Mouse (Mus musculus) left cerebral cortex, postnatal 14 days (tissue): Measurements from ENCODE around the gene D17Wsu92e. TPM values are rescaled to one million over a fixed set of nuclear protein-coding genes. Genes with fewer than 3 reads are reported as not detected.
"Not testable (repeated sequence)": the region's sequence is repeated elsewhere in the genome, so short reads cannot be mapped to it uniquely, and the experiment has no call there.

Source experiments
- DNase-seq, 2 experiments: peaks; one replicate each; pipeline ENCODE4 v3.0.0; 2021 to 2022; ENCODE audit warnings: low spot score in 2 of 2, mixed read lengths in 1 of 2
- intact Hi-C: fragments of 180-260 bp; cut with DNase I; formaldehyde crosslinking; loops from one replicate; pipeline ENCODE4 v1.15.1; 2025
- long read RNA-seq, 2 experiments: library from polyadenylated mRNA; stranded (forward); transcript quantifications; one replicate each; pipeline ENCODE4 v2.0.0; 2021
- total RNA-seq, 2 experiments: library from RNA; stranded (reverse); gene quantifications; 2 replicates each; pipeline ENCODE4 v1.2.3; 2021

The D17Wsu92e gene
- total RNA-seq, result 100 to 1,000 TPM; 136 to 137 TPM
- long read RNA-seq, experiment 1, transcript D17Wsu92e-203 (5 exons, 3,892 nt), result major isoform, 26 of 90 reads
- long read RNA-seq, experiment 1, partial matches to known transcripts, result 4 of 90 reads
- long read RNA-seq, experiment 1, other reads (novel, unspliced or antisense), result 51 of 90 reads
- long read RNA-seq, experiment 2, transcript D17Wsu92e-202 (5 exons, 3,573 nt), result minor isoform, 7 of 77 reads
- long read RNA-seq, experiment 2, transcript D17Wsu92e-203 (5 exons, 3,892 nt), result major isoform, 21 of 77 reads
- long read RNA-seq, experiment 2, partial matches to known transcripts, result 44 of 77 reads
- long read RNA-seq, experiment 2, other reads (novel, unspliced or antisense), result 2 of 77 reads

- peak; percentile 98 for DNase-seq
- intact Hi-C loops, result loop anchor here (5.0 kb wide), 1 partner anchor 818 kb away; no protein-coding TSS in a partner anchor
Measured at GRCm38 (mm10) chr17:27820568-27821406, at the start of gene D17Wsu92e. Gene D17Wsu92e (minus strand): TSS chr17:27820648.

GRCm38 (mm10) chr17:27866737-27867136, 46.3 kb upstream of the D17Wsu92e start:
- intact Hi-C loops, result no loop called here

GRCm38 (mm10) chr17:27865461-27865860, 45.0 kb upstream of the D17Wsu92e start:
- intact Hi-C loops, result no loop called here
- no peak for DNase-seq

More at GRCm38 (mm10) chr17:27866737-27867136, 46.3 kb upstream of the D17Wsu92e start:
- DNase-seq, result no peak

- intact Hi-C loops, result no loop called here
- DNase-seq, result no peak
Measured at GRCm38 (mm10) chr17:27859131-27859530, 38.7 kb upstream of the D17Wsu92e start.

GRCm38 (mm10) chr17:27857649-27858475, 37.4 kb upstream of the D17Wsu92e start:
- intact Hi-C loops, result no loop called here
- DNase-seq, result no peak

- DNase-seq, result peak; percentile 37 to 43
- intact Hi-C loops, result no loop called here
Measured at GRCm38 (mm10) chr17:27856798-27857648, 36.6 kb upstream of the D17Wsu92e start.

- peak; percentile 58 to 83 for DNase-seq
- intact Hi-C loops, result no loop called here
Measured at GRCm38 (mm10) chr17:27856265-27856797, 35.9 kb upstream of the D17Wsu92e start, which contains the start of gene Uhrf1bp1. Gene Uhrf1bp1 (plus strand): TSS chr17:27856441.

GRCm38 (mm10) chr17:27851076-27851475, 30.6 kb upstream of the D17Wsu92e start:
- DNase-seq, result peak in 1 of 2 experiments; percentile 46
- intact Hi-C loops, result no loop called here

- no peak for DNase-seq
- intact Hi-C loops, result no loop called here
Measured at GRCm38 (mm10) chr17:27848351-27848750, 27.9 kb upstream of the D17Wsu92e start.

GRCm38 (mm10) chr17:27839469-27840252, 19.2 kb upstream of the D17Wsu92e start:
- intact Hi-C loops, result loop anchor here (2.0 kb wide), 1 partner anchor 67 kb away; no protein-coding TSS in a partner anchor

GRCm38 (mm10) chr17:27837850-27838249, 17.4 kb upstream of the D17Wsu92e start, which contains the start of gene Snrpc:
Gene Snrpc (plus strand): TSS chr17:27838150.
- intact Hi-C loops, DNase-seq: not testable (repeated sequence)

More at GRCm38 (mm10) chr17:27839469-27840252, 19.2 kb upstream of the D17Wsu92e start:
- peak; percentile 95 to 97 for DNase-seq

- no peak for DNase-seq
- intact Hi-C loops, result no loop called here
Measured at GRCm38 (mm10) chr17:27830411-27830810, 10.0 kb upstream of the D17Wsu92e start.

GRCm38 (mm10) chr17:27827511-27827910, 7.1 kb upstream of the D17Wsu92e start:
- no peak for DNase-seq
- intact Hi-C loops, result no loop called here

GRCm38 (mm10) chr17:27826908-27827383, 6.5 kb upstream of the D17Wsu92e start:
- DNase-seq, result no peak
- intact Hi-C loops, result no loop called here

- intact Hi-C loops, result no loop called here
- DNase-seq, result peak; percentile 36 to 54
Measured at GRCm38 (mm10) chr17:27825984-27826905, 5.8 kb upstream of the D17Wsu92e start.

- DNase-seq, result no peak
- intact Hi-C loops, result no loop called here
Measured at GRCm38 (mm10) chr17:27825539-27825938, 5.1 kb upstream of the D17Wsu92e start.
